ENCODE assay signal across 13 mouse cellular contexts in the genomic region with DNA sequence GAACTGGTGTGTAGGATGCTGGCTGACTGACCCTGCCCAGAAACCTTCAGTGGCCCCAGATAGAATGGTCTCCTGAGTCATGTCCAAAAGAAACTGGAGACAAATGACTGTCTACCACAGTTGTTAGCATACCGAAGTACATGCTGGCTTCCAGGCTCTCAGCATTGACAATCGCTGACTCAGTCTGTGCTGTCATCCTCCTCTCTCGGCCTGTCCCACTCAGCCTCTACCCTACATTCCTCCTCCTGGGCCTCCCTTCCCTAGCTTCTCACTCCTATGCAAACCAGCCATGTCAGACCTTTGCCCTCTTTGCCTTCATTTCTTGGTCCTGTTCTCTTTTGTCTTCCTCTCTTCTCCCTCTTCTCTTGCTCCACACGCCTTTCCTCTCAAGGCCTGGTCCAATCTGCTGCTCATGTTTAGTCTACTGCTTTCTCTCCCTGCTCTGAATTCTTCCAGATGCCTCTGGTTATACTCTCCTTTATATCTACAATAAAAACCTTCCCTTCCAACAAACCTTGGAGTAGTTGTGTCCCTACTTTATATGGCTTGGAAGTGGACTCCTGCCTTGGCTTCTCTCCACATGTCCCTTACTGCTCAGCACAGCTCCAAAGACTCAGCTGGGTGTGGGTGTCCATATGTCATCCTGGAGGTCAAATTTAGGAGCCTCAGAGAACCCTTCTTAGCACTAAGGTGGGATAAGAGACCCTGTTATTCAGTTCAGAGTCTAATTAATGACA.
DNase-seq lines count a peak whose midpoint lies in the region; ATAC-seq lines count a peak whose summit lies in the region.
"Had no signal": no experiment of that assay in that cellular context is flagged by ENCODE, and none has a peak within 500 bp of the region (broad histone marks: within the 10 kb centered on the region; RNA-seq: fewer than 3 reads in every experiment).

No protein-coding gene starts in this region.

- no peak overlapping the region for H3K9ac ChIP-seq in hindbrain, embryonic 12.5 days
- no peak overlapping the region for H3K9ac ChIP-seq in hindbrain, embryonic 11.5 days (ENCODE audit: low read depth, low read length)
- no peak overlapping the region for H3K9ac ChIP-seq in hindbrain, embryonic 13.5 days
- no peak overlapping the region for H3K9ac ChIP-seq in neural tube, embryonic 15.5 days (replicated peaks)
- H3K9ac ChIP-seq: liver, embryonic 13.5 days; midbrain, embryonic 12.5 days had no signal

- H3K36me3 ChIP-seq in hindbrain, embryonic 12.5 days, result no peaks in the 10 kb centered on the region
- no peaks in the 10 kb centered on the region for H3K36me3 ChIP-seq in hindbrain, embryonic 11.5 days (ENCODE audit: control insufficient read depth, insufficient read depth, low read length)
- no peaks in the 10 kb centered on the region for H3K36me3 ChIP-seq in hindbrain, embryonic 13.5 days
- no peaks in the 10 kb centered on the region for H3K36me3 ChIP-seq in neural tube, embryonic 15.5 days
- H3K36me3 ChIP-seq: liver, embryonic 13.5 days; midbrain, embryonic 12.5 days had no signal

- H3K4me2 ChIP-seq in hindbrain, embryonic 12.5 days (replicated peaks), result no peak overlapping the region
- H3K4me2 ChIP-seq in hindbrain, embryonic 11.5 days (replicated peaks; ENCODE audit: low read depth, low read length), result no peak overlapping the region
- no peak overlapping the region for H3K4me2 ChIP-seq in hindbrain, embryonic 13.5 days
- H3K4me2 ChIP-seq in neural tube, embryonic 15.5 days, result no peak overlapping the region
- H3K4me2 ChIP-seq: liver, embryonic 13.5 days; midbrain, embryonic 12.5 days had no signal

- ATAC-seq in hindbrain, embryonic 12.5 days (ENCODE audit: low FRiP score), result no peak
- no peak for ATAC-seq in hindbrain, embryonic 11.5 days (ENCODE audit: low FRiP score)
- ATAC-seq in hindbrain, embryonic 13.5 days (ENCODE audit: low FRiP score), result no peak
- ATAC-seq in neural tube, embryonic 15.5 days (ENCODE audit: low FRiP score), result no peak

- 75% methylated on average over 4 of the region's 4 CpGs for WGBS in hindbrain, embryonic 12.5 days
- 77% methylated on average over 4 of the region's 4 CpGs for WGBS in hindbrain, embryonic 11.5 days
- WGBS in hindbrain, embryonic 13.5 days, result 71% methylated on average over 4 of the region's 4 CpGs
- 71% methylated on average over 4 of the region's 4 CpGs for WGBS in neural tube, embryonic 15.5 days

- no peak overlapping the region for H3K4me3 ChIP-seq in hindbrain, embryonic 12.5 days
- no peak overlapping the region for H3K4me3 ChIP-seq in hindbrain, embryonic 11.5 days (ENCODE audit: low read depth, low read length)
- no peak overlapping the region for H3K4me3 ChIP-seq in hindbrain, embryonic 13.5 days
- no peak overlapping the region for H3K4me3 ChIP-seq in neural tube, embryonic 15.5 days (replicated peaks)
- H3K4me3 ChIP-seq: erythroblast, embryonic 14.5 days; liver, embryonic 13.5 days; midbrain, embryonic 12.5 days had no signal

- H3K27me3 ChIP-seq in hindbrain, embryonic 12.5 days, result no peaks in the 10 kb centered on the region
- H3K27me3 ChIP-seq in hindbrain, embryonic 11.5 days (ENCODE audit: control insufficient read depth, insufficient read depth, low read length), result no peaks in the 10 kb centered on the region
- H3K27me3 ChIP-seq in hindbrain, embryonic 13.5 days, result no peaks in the 10 kb centered on the region
- no peaks in the 10 kb centered on the region for H3K27me3 ChIP-seq in neural tube, embryonic 15.5 days (replicated peaks)
- H3K27me3 ChIP-seq: liver, embryonic 13.5 days; midbrain, embryonic 12.5 days had no signal

- peaks cover 50% of the 10 kb centered on the region for H3K4me1 ChIP-seq in hindbrain, embryonic 12.5 days
- H3K4me1 ChIP-seq in hindbrain, embryonic 11.5 days (replicated peaks; ENCODE audit: control insufficient read depth, insufficient read depth, low read length), result peaks cover 5% of the 10 kb centered on the region
- peaks cover 59% of the 10 kb centered on the region for H3K4me1 ChIP-seq in hindbrain, embryonic 13.5 days (replicated peaks)
- peaks cover 36% of the 10 kb centered on the region for H3K4me1 ChIP-seq in neural tube, embryonic 15.5 days
- H3K4me1 ChIP-seq: liver, embryonic 13.5 days had no signal

- no peaks in the 10 kb centered on the region for H3K9me3 ChIP-seq in hindbrain, embryonic 12.5 days (replicated peaks)
- H3K9me3 ChIP-seq in hindbrain, embryonic 11.5 days (ENCODE audit: control insufficient read depth, low read length), result no peaks in the 10 kb centered on the region
- no peaks in the 10 kb centered on the region for H3K9me3 ChIP-seq in hindbrain, embryonic 13.5 days
- H3K9me3 ChIP-seq in neural tube, embryonic 15.5 days (replicated peaks), result no peaks in the 10 kb centered on the region
- H3K9me3 ChIP-seq: liver, embryonic 13.5 days; midbrain, embryonic 12.5 days had no signal

- H3K27ac ChIP-seq in hindbrain, embryonic 12.5 days, result 0 out of 2 replicates have a peak overlapping the region, but pooled peaks have one; percentile 24
- H3K27ac ChIP-seq in hindbrain, embryonic 11.5 days (ENCODE audit: low read depth, low read length), result no peak overlapping the region
- peak overlapping the region; percentile 80; the same call in 1 of the 2 replicates for H3K27ac ChIP-seq in hindbrain, embryonic 13.5 days
- peak overlapping the region; percentile 54; the same call in 1 of the 2 replicates for H3K27ac ChIP-seq in neural tube, embryonic 15.5 days (replicated peaks)
- H3K27ac ChIP-seq: liver, embryonic 13.5 days had no signal

- peak; percentile 70 for DNase-seq in adrenal gland, adult 2 months
- DNase-seq in adrenal gland, adult 18-20 months (ENCODE audit: low spot score in 2 of 2), result no peak
- DNase-seq in hindbrain, embryonic 11.5 days (ENCODE audit: low spot score), result no peak
- DNase-seq in retina, postnatal 1 day, result no peak
- DNase-seq in lung, postnatal 4 days, result no peak
- DNase-seq: kidney, adult 2 months; liver, embryonic 13.5 days; thymus, postnatal 4 days had no signal
